ENCODE assay signal across 20 mouse cellular contexts in the genomic region with DNA sequence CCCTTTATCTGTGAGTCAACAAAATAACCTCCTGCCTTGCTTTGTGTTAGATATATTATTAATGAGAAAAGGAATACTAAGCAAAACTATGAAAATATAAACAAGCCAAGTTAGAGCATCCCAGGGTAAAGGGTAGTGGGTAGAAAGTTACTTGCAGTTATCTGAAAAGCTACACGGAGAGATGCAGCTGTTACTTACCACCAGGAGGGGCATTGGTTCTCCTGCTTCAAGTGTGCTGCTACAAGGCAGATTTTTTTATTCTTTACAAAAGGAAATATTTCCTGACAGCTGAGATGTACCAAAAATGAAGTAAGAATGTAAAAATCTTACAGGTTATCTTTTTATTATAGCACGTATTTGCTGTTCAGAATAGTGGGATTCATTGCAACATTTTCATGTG. TPM values are rescaled to one million over a fixed set of nuclear protein-coding genes. Genes with fewer than 3 reads are reported as not detected.
DNase-seq lines count a peak whose midpoint lies in the region; ATAC-seq and TF ChIP-seq lines count a peak whose summit lies in the region.
"Had no signal": no experiment of that assay in that cellular context is flagged by ENCODE, and none has a peak within 500 bp of the region (broad histone marks: within the 10 kb centered on the region; RNA-seq: fewer than 3 reads in every experiment).

No protein-coding gene starts in this region.

- no peak overlapping the region for H3K9ac ChIP-seq in heart, adult 2 months (ENCODE audit: low read depth, low read length)
- no peak overlapping the region for H3K9ac ChIP-seq in kidney, embryonic 14.5 days (ENCODE audit: low read depth, low read length)
- H3K9ac ChIP-seq in lung, embryonic 14.5 days, result no peak overlapping the region
- H3K9ac ChIP-seq: hindbrain, embryonic 13.5 days had no signal

- no peaks in the 10 kb centered on the region; the same call in 1 of the 2 replicates for H3K4me1 ChIP-seq in heart, adult 2 months (ENCODE audit: control insufficient read depth, insufficient read depth, low read length)
- no peaks in the 10 kb centered on the region for H3K4me1 ChIP-seq in kidney, adult 2 months (ENCODE audit: control insufficient read depth, insufficient read depth, low read length)
- no peaks in the 10 kb centered on the region for H3K4me1 ChIP-seq in kidney, embryonic 14.5 days (ENCODE audit: control insufficient read depth, insufficient read depth, low read length)
- no peaks in the 10 kb centered on the region for H3K4me1 ChIP-seq in lung, embryonic 14.5 days (ENCODE audit: insufficient read depth)
- H3K4me1 ChIP-seq: embryonic facial prominence, embryonic 10.5 days; hindbrain, embryonic 13.5 days had no signal

- WGBS in heart, adult 2 months, result 70% methylated on average over 2 of the region's 2 CpGs
- WGBS in kidney, adult 2 months, result 76% methylated on average over 2 of the region's 2 CpGs
- 70% methylated on average over 2 of the region's 2 CpGs for WGBS in kidney, embryonic 14.5 days
- WGBS in lung, embryonic 14.5 days, result 65% methylated on average over 2 of the region's 2 CpGs

- TF ChIP-seq CTCF in heart, adult 2 months (IDR thresholded peaks at IDR 0.05), result peak; percentile 49
- 0 out of 2 replicates have a peak, but pooled peaks have one; percentile 3 for TF ChIP-seq CTCF in kidney, adult 2 months (conservative IDR thresholded peaks at IDR 0.05; ENCODE audit: insufficient read depth, insufficient read length, low read depth, low read length)
- peak; percentile 24; the same call in 1 of the 2 replicates for TF ChIP-seq CTCF in lung, embryonic 14.5 days (IDR thresholded peaks at IDR 0.05; ENCODE audit: low read depth)
- TF ChIP-seq CTCF in brain, embryonic 14.5 days (IDR thresholded peaks at IDR 0.05; ENCODE audit: borderline replicate concordance, extremely low read depth, insufficient read depth, insufficient read length), result peak; percentile 6; the same call in 1 of the 2 replicates

- no peak for TF ChIP-seq POLR2A in heart, adult 2 months (IDR thresholded peaks at IDR 0.05; ENCODE audit: insufficient read depth, low read depth, low read length)
- no peak for TF ChIP-seq POLR2A in kidney, adult 2 months (IDR thresholded peaks at IDR 0.05; ENCODE audit: low read depth, low read length)
- no peak for TF ChIP-seq POLR2A in brain, embryonic 14.5 days (IDR thresholded peaks at IDR 0.05; ENCODE audit: borderline replicate concordance, extremely low read depth, insufficient read depth, insufficient read length, poor library complexity, severe bottlenecking)

- H3K4me3 ChIP-seq in heart, adult 2 months, result no peak overlapping the region
- H3K4me3 ChIP-seq in kidney, adult 2 months (ENCODE audit: insufficient read depth, low read depth, low read length), result no peak overlapping the region
- H3K4me3 ChIP-seq in kidney, embryonic 14.5 days (ENCODE audit: low read length), result no peak overlapping the region
- H3K4me3 ChIP-seq in lung, embryonic 14.5 days (ENCODE audit: low read depth, low read length), result no peak overlapping the region
- H3K4me3 ChIP-seq: embryonic facial prominence, embryonic 10.5 days; hindbrain, embryonic 13.5 days had no signal

- H3K27ac ChIP-seq in heart, adult 2 months, result no peak overlapping the region
- no peak overlapping the region for H3K27ac ChIP-seq in kidney, adult 2 months (ENCODE audit: insufficient read depth, low read depth, low read length)
- H3K27ac ChIP-seq in kidney, embryonic 14.5 days (ENCODE audit: low read depth, low read length), result no peak overlapping the region
- no peak overlapping the region for H3K27ac ChIP-seq in lung, embryonic 14.5 days (ENCODE audit: low read depth)
- H3K27ac ChIP-seq: embryonic facial prominence, embryonic 10.5 days; hindbrain, embryonic 13.5 days had no signal

- H3K27me3 ChIP-seq in heart, adult 2 months (ENCODE audit: control insufficient read depth, insufficient read depth, low read length), result no peaks in the 10 kb centered on the region
- no peaks in the 10 kb centered on the region for H3K27me3 ChIP-seq in kidney, adult 2 months (replicated peaks; ENCODE audit: control insufficient read depth, insufficient read depth, low read length)
- H3K27me3 ChIP-seq in kidney, embryonic 14.5 days (ENCODE audit: control insufficient read depth, insufficient read depth, low read length), result no peaks in the 10 kb centered on the region
- no peaks in the 10 kb centered on the region for H3K27me3 ChIP-seq in lung, embryonic 14.5 days (ENCODE audit: insufficient read depth, low read length)
- H3K27me3 ChIP-seq: CH12.LX; hindbrain, embryonic 13.5 days had no signal

- no peak overlapping the region for H3K4me2 ChIP-seq in kidney, embryonic 14.5 days (replicated peaks; ENCODE audit: low read depth, low read length)
- H3K4me2 ChIP-seq in lung, embryonic 14.5 days, result no peak overlapping the region
- H3K4me2 ChIP-seq: hindbrain, embryonic 13.5 days had no signal

- intact Hi-C loops in heart, adult 2 months (cut with DNase I), result loop anchor here (5.0 kb wide), 1 partner anchor 42 kb away; no protein-coding TSS in a partner anchor

- no peak for ATAC-seq in kidney, embryonic 14.5 days (ENCODE audit: low FRiP score, low TSS enrichment)
- no peak for ATAC-seq in lung, embryonic 14.5 days (ENCODE audit: insufficient read depth)
- ATAC-seq: activated CD4-positive, CD25-positive, alpha-beta regulatory T cell, adult 4 months; forebrain, embryonic 14.5 days; Patski had no signal

- no peaks in the 10 kb centered on the region for H3K36me3 ChIP-seq in heart, adult 2 months (ENCODE audit: control insufficient read depth, insufficient read depth, low read length)
- no peaks in the 10 kb centered on the region for H3K36me3 ChIP-seq in kidney, adult 2 months (ENCODE audit: control insufficient read depth, insufficient read depth, low read length)
- no peaks in the 10 kb centered on the region for H3K36me3 ChIP-seq in kidney, embryonic 14.5 days (ENCODE audit: control insufficient read depth, insufficient read depth, low read length)
- no peaks in the 10 kb centered on the region for H3K36me3 ChIP-seq in lung, embryonic 14.5 days (ENCODE audit: insufficient read depth)
- H3K36me3 ChIP-seq: embryonic facial prominence, embryonic 10.5 days; hindbrain, embryonic 13.5 days had no signal

- no peak for DNase-seq in heart, adult 2 months
- DNase-seq in heart, adult 18-20 months, result no peak
- DNase-seq in kidney, adult 2 months, result no peak
- DNase-seq in lung, embryonic 14.5 days, result no peak
- DNase-seq in lung, postnatal 4 days, result no peak
- no peak for DNase-seq in brain, embryonic 14.5 days (ENCODE audit: low read depth)
- no peak for DNase-seq in spleen, postnatal 10 days (ENCODE audit: low spot score in 2 of 2)
- DNase-seq: adrenal gland, postnatal 14 days; cerebellum, adult 18-20 months; cerebellum, adult 9-11 months; cerebellum, postnatal 36 days; gastrocnemius, postnatal 10 days; heart, postnatal 14 days had no signal

- no peak for TF ChIP-seq EP300 in heart, adult 2 months (IDR thresholded peaks at IDR 0.05; ENCODE audit: insufficient read depth, low read depth, low read length)

- H3K9me3 ChIP-seq in kidney, embryonic 14.5 days (ENCODE audit: control insufficient read depth, low read length), result 0 out of 2 replicates have a peak, but pooled peaks cover 4% of the 10 kb centered on the region
- no peaks in the 10 kb centered on the region for H3K9me3 ChIP-seq in lung, embryonic 14.5 days (ENCODE audit: low read depth, low read length)
- H3K9me3 ChIP-seq: embryonic facial prominence, embryonic 10.5 days; hindbrain, embryonic 13.5 days had no signal

- H3K79me2 ChIP-seq in heart, adult 2 months (replicated peaks; ENCODE audit: control insufficient read depth, insufficient read depth, low read length), result no peaks in the 10 kb centered on the region

RNA-seq across cellular contexts. Expression of a gene that starts 40.8 kb away (rescaled TPM):
- total RNA-seq in heart, adult 2 months (2021), result 10 to 100 TPM; 14.1 to 16.0 TPM
- polyA plus RNA-seq in heart, adult 2 months (2012; rRNA removed), result 12.3 and 13.4 TPM in 2 replicates
- 10 to 100 TPM; 13.0 to 19.8 TPM for total RNA-seq in heart, adult 18-20 months (2021)
- 58.1 and 80.7 TPM in 2 replicates for polyA plus RNA-seq in kidney, adult 2 months (2012; rRNA removed)
- 9.1 and 11.5 TPM in 2 replicates for polyA plus RNA-seq in kidney, embryonic 14.5 days (2014; fragmentation: Nextera tagmentation; extraction: Ambion mirVana)
- polyA plus RNA-seq in lung, embryonic 14.5 days (2014; fragmentation: Nextera tagmentation; extraction: Ambion mirVana), result 15.3 and 19.8 TPM in 2 replicates
- polyA plus RNA-seq in brain, embryonic 14.5 days (2012; rRNA removed), result 12.9 and 16.3 TPM in 2 replicates
